Comparison of ENCODE assay signal across 8 mouse cellular contexts in genomic region chr13:91881837-91882480, GRCm38 (mm10). TPM values are rescaled to one million over a fixed set of nuclear protein-coding genes. Genes with fewer than 3 reads are reported as not detected.
DNase-seq lines count a peak whose midpoint lies in the region; ATAC-seq and TF ChIP-seq lines count a peak whose summit lies in the region.

No protein-coding gene starts in this region.

- no peaks in the 10 kb centered on the region for H3K9me3 ChIP-seq in hindbrain, embryonic 10.5 days
- no peaks in the 10 kb centered on the region for H3K9me3 ChIP-seq in hindbrain, embryonic 12.5 days (replicated peaks)
- H3K9me3 ChIP-seq in G1E (replicated peaks): no peaks in the 10 kb centered on the region
- no peaks in the 10 kb centered on the region for H3K9me3 ChIP-seq in midbrain, postnatal 0 days (ENCODE audit: low read length)

- DNase-seq in hindbrain, embryonic 10.5 days (ENCODE audit: low spot score): peak; percentile 56
- peak; percentile 6 for DNase-seq in G1E (ENCODE audit: low spot score)
- peak; percentile 67 to 76 for DNase-seq in cerebellum, postnatal 14 days
- DNase-seq in frontal cortex, postnatal 36 days (ENCODE audit: low spot score in 2 of 2): peak; percentile 50 to 74
- DNase-seq in left cerebral cortex, adult 18-20 months (ENCODE audit: low spot score in 2 of 2): peak; percentile 63 to 76
- DNase-seq in midbrain, postnatal 0 days (ENCODE audit: low spot score): peak; percentile 80
- no peak for DNase-seq in spleen, postnatal 14 days (ENCODE audit: low spot score in 2 of 2)

- H3K4me3 ChIP-seq in hindbrain, embryonic 10.5 days: no peak overlapping the region
- H3K4me3 ChIP-seq in hindbrain, embryonic 12.5 days: no peak overlapping the region
- no peak overlapping the region for H3K4me3 ChIP-seq in G1E (ENCODE audit: low read depth, low read length)
- no peak overlapping the region for H3K4me3 ChIP-seq in midbrain, postnatal 0 days (ENCODE audit: low read depth, low read length)

- no peak overlapping the region for H3K4me2 ChIP-seq in hindbrain, embryonic 12.5 days (replicated peaks)
- H3K4me2 ChIP-seq in midbrain, postnatal 0 days (ENCODE audit: low read depth, low read length, poor library complexity, severe bottlenecking): no peak overlapping the region

- no peak for ATAC-seq in hindbrain, embryonic 12.5 days (ENCODE audit: low FRiP score)
- no peak for ATAC-seq in G1E (ENCODE audit: extremely low read depth, insufficient number of reproducible peaks, low FRiP score, poor library complexity, severe bottlenecking)
- ATAC-seq in midbrain, postnatal 0 days (ENCODE audit: low FRiP score): peak; percentile 50; the same call in 1 of the 2 replicates

- H3K36me3 ChIP-seq in hindbrain, embryonic 10.5 days: no peaks in the 10 kb centered on the region
- no peaks in the 10 kb centered on the region for H3K36me3 ChIP-seq in hindbrain, embryonic 12.5 days
- H3K36me3 ChIP-seq in G1E (replicated peaks): no peaks in the 10 kb centered on the region
- no peaks in the 10 kb centered on the region; the same call in 1 of the 2 replicates for H3K36me3 ChIP-seq in midbrain, postnatal 0 days (ENCODE audit: insufficient read depth, low read length)

- 63% methylated on average over 9 of the region's 9 CpGs for WGBS in hindbrain, embryonic 10.5 days
- WGBS in hindbrain, embryonic 12.5 days: 61% methylated on average over 9 of the region's 9 CpGs
- 58% methylated on average over 9 of the region's 9 CpGs for WGBS in midbrain, postnatal 0 days

- H3K9ac ChIP-seq in hindbrain, embryonic 12.5 days: no peak overlapping the region
- H3K9ac ChIP-seq in midbrain, postnatal 0 days (replicated peaks; ENCODE audit: low read length, poor library complexity, severe bottlenecking): no peak overlapping the region

- no peaks in the 10 kb centered on the region for H3K4me1 ChIP-seq in hindbrain, embryonic 10.5 days (replicated peaks)
- H3K4me1 ChIP-seq in hindbrain, embryonic 12.5 days: no peaks in the 10 kb centered on the region
- H3K4me1 ChIP-seq in G1E (ENCODE audit: insufficient read depth, low read depth, low read length): no peaks in the 10 kb centered on the region
- H3K4me1 ChIP-seq in midbrain, postnatal 0 days (ENCODE audit: insufficient read depth, low read length): no peaks in the 10 kb centered on the region

- no peaks in the 10 kb centered on the region for H3K27me3 ChIP-seq in hindbrain, embryonic 10.5 days (ENCODE audit: insufficient read depth, poor library complexity, severe bottlenecking)
- no peaks in the 10 kb centered on the region for H3K27me3 ChIP-seq in hindbrain, embryonic 12.5 days
- H3K27me3 ChIP-seq in G1E (ENCODE audit: insufficient read depth, low read length): peaks cover 29% of the 10 kb centered on the region
- no peaks in the 10 kb centered on the region for H3K27me3 ChIP-seq in midbrain, postnatal 0 days (ENCODE audit: insufficient read depth, low read length)

- peak; percentile 52; the same call in 1 of the 2 replicates for TF ChIP-seq CTCF in G1E (IDR thresholded peaks at IDR 0.05; ENCODE audit: low read depth, low read length)
- peak; percentile 87 for TF ChIP-seq CTCF in midbrain, postnatal 0 days (IDR thresholded peaks at IDR 0.05)

- H3K27ac ChIP-seq in hindbrain, embryonic 10.5 days: no peak overlapping the region
- H3K27ac ChIP-seq in hindbrain, embryonic 12.5 days: no peak overlapping the region
- no peak overlapping the region for H3K27ac ChIP-seq in midbrain, postnatal 0 days (ENCODE audit: low read depth, low read length)

RNA-seq across cellular contexts. Expression of gene Ckmt2, which starts 5.3 kb away (rescaled TPM):
- polyA plus RNA-seq in hindbrain, embryonic 10.5 days (2016; fragmentation: Nextera tagmentation; extraction: Ambion mirVana): not detected in 2 replicates
- not detected in 2 replicates for polyA plus RNA-seq in hindbrain, embryonic 12.5 days (2016; fragmentation: Nextera tagmentation; extraction: Ambion mirVana)
- not detected in 2 replicates for total RNA-seq in G1E (2014; fragmentation: Nextera tagmentation)
- total RNA-seq in G1E (2017): not detected in 2 replicates
- polyA plus RNA-seq in G1E (2012): not detected in 2 replicates
- not detected for total RNA-seq in left cerebral cortex, adult 18-20 months (2021)
- total RNA-seq in midbrain, postnatal 0 days (2014; rRNA removed): not detected in 2 replicates
- 0.11 TPM in 1 of 2 replicates, not detected in the other for polyA plus RNA-seq in midbrain, postnatal 0 days (2015; fragmentation: Nextera tagmentation; extraction: Ambion mirVana)

Comparison
In these comparisons a context has a peak if more than half of its experiments do, and no peak if none do; other contexts are left out.
1. DNase-seq: peak in hindbrain, embryonic 10.5 days (single experiment), G1E (single experiment), cerebellum, postnatal 14 days (2 of 2), frontal cortex, postnatal 36 days (2 of 2), left cerebral cortex, adult 18-20 months (2 of 2) and midbrain, postnatal 0 days (single experiment); none in spleen, postnatal 14 days (0 of 2).